Mouse (Mus musculus) spleen, adult 2 months (tissue): ENCODE measurements around the gene Myo10. TPM values are rescaled to one million over a fixed set of nuclear protein-coding genes. Genes with fewer than 3 reads are reported as not detected.

Source experiments
- DNase-seq, 2 experiments: peaks; one replicate each; pipeline versions ENCODE4 v3.0.0 to v3.0.0-alpha.2; 2012 to 2021; ENCODE audit warnings: low spot score in 2 of 2, low read depth in 1 of 2
- H3K27ac ChIP-seq: fragments of 200-500 bp; 2 replicates; pipeline ENCODE4 v1.5.1; 2012; ENCODE audit warnings: low read length, inconsistent platforms; ENCODE audit not compliant: insufficient read depth
- H3K27me3 ChIP-seq: fragments of 200-500 bp; 2 replicates; pipeline ENCODE4 v1.6.1; 2012; ENCODE audit warnings: mild to moderate bottlenecking, moderate library complexity, low read length, inconsistent platforms; ENCODE audit not compliant: control insufficient read depth, insufficient read depth
- H3K36me3 ChIP-seq: fragments of 200-500 bp; 2 replicates; pipeline ENCODE4 v1.6.1; 2012; ENCODE audit warnings: mild to moderate bottlenecking, low read length, inconsistent platforms; ENCODE audit not compliant: control insufficient read depth, insufficient read depth
- H3K4me1 ChIP-seq: fragments of 200-500 bp; 2 replicates; pipeline ENCODE4 v1.6.1; 2011; ENCODE audit warnings: inconsistent platforms; ENCODE audit not compliant: control insufficient read depth, insufficient read depth, insufficient read length
- H3K4me3 ChIP-seq: fragments of 200-500 bp; 2 replicates; pipeline ENCODE4 v1.5.1; 2011; ENCODE audit warnings: mild to moderate bottlenecking, inconsistent platforms; ENCODE audit not compliant: insufficient read depth, insufficient read length; ENCODE audit errors: extremely low read depth
- CTCF ChIP-seq: fragments of 200-500 bp; IDR thresholded peaks from 2 replicates; pipeline ENCODE4 v1.5.1; 2011; ENCODE audit warnings: mild to moderate bottlenecking, inconsistent platforms; ENCODE audit not compliant: insufficient read depth, insufficient read length, insufficient replicate concordance; ENCODE audit errors: extremely low read depth
- POLR2A ChIP-seq: fragments of 200-500 bp; IDR thresholded peaks from 2 replicates; pipeline ENCODE4 v1.6.1; 2011; ENCODE audit warnings: low read depth, low read length, inconsistent platforms
- WGBS: fragments of 180-500 bp; shearing (Covaris S2); methylation state at CpG from one replicate; pipeline ENCODE4 v1.1.7; 2018; 5-methylcytosine and 5-hydroxymethylcytosine counted together
- polyA plus RNA-seq: library from polyadenylated mRNA; depleted of rRNA; stranded (reverse); fragments of >200 nt; gene quantifications from 2 replicates; pipeline ENCODE4 v1.2.3, GENCODE M21; 2012

Gene Myo10
- polyA plus RNA-seq, 1 experiment: 14.6 TPM

GRCm38 (mm10) chr15:25809669-25810068 is 187.3 kb downstream of the Myo10 start:
- Histone ChIP-seq H3K4me3 (no peak overlapping the region), H3K27ac (no peak overlapping the region), H3K4me1 (peaks cover 4% of the 10 kb centered on the region; the same call in 1 of the 2 replicates), H3K27me3 (no peaks in the 10 kb centered on the region), H3K36me3 (no peaks in the 10 kb centered on the region)
- no peak for TF ChIP-seq POLR2A
- no peak for TF ChIP-seq CTCF
- no peak for DNase-seq
- 89% methylated on average over 6 of the region's 6 CpGs for WGBS

GRCm38 (mm10) chr15:25811834-25812250 is 189.5 kb downstream of the Myo10 start:
- Histone ChIP-seq H3K4me3 (peak overlapping the region; percentile 48; the same call in 1 of the 2 replicates), H3K27me3 (no peaks in the 10 kb centered on the region), H3K27ac (peak overlapping the region; percentile 72), H3K36me3 (no peaks in the 10 kb centered on the region), H3K4me1 (peaks cover 9% of the 10 kb centered on the region; the same call in 1 of the 2 replicates)
- 31% methylated on average over 11 of the region's 11 CpGs for WGBS
- peak; percentile 56 to 59 for DNase-seq
- TF ChIP-seq POLR2A (no peak), CTCF (peak; percentile 43; the same call in 1 of the 2 replicates)

- Histone ChIP-seq H3K4me1 (peaks cover 12% of the 10 kb centered on the region; the same call in 1 of the 2 replicates), H3K36me3 (no peaks in the 10 kb centered on the region), H3K27me3 (no peaks in the 10 kb centered on the region), H3K4me3 (peak overlapping the region; percentile 48; the same call in 1 of the 2 replicates), H3K27ac (peak overlapping the region; percentile 72)
- no peak for TF ChIP-seq POLR2A
- TF ChIP-seq CTCF: no peak
- WGBS: 26% methylated on average over 12 of the region's 12 CpGs
- DNase-seq: peak in 1 of 2 experiments; percentile 48
Observed at GRCm38 (mm10) chr15:25812479-25812878, 190.2 kb downstream of the Myo10 start.

- no peak for DNase-seq
- Histone ChIP-seq H3K4me1 (peaks cover 17% of the 10 kb centered on the region; the same call in 1 of the 2 replicates), H3K4me3 (no peak overlapping the region), H3K36me3 (no peaks in the 10 kb centered on the region), H3K27me3 (no peaks in the 10 kb centered on the region), H3K27ac (no peak overlapping the region)
- TF ChIP-seq CTCF: no peak
- TF ChIP-seq POLR2A: no peak
- WGBS: 87% methylated on average over 3 of the region's 3 CpGs
Observed at GRCm38 (mm10) chr15:25814535-25814934, 192.2 kb downstream of the Myo10 start.

- Histone ChIP-seq H3K27ac (peak overlapping the region; percentile 85), H3K4me1 (peaks cover 15% of the 10 kb centered on the region; the same call in 1 of the 2 replicates), H3K27me3 (no peaks in the 10 kb centered on the region), H3K36me3 (no peaks in the 10 kb centered on the region), H3K4me3 (no peak overlapping the region)
- TF ChIP-seq POLR2A: no peak
- TF ChIP-seq CTCF: no peak
- WGBS: 29% methylated on average over 2 of the region's 2 CpGs
- DNase-seq: peak in 1 of 2 experiments; percentile 53
Observed at GRCm38 (mm10) chr15:25817191-25817590, 194.9 kb downstream of the Myo10 start.

GRCm38 (mm10) chr15:25821981-25822380 is 199.7 kb downstream of the Myo10 start:
- Histone ChIP-seq H3K27me3 (no peaks in the 10 kb centered on the region), H3K4me1 (peaks cover 12% of the 10 kb centered on the region), H3K36me3 (no peaks in the 10 kb centered on the region), H3K27ac (no peak overlapping the region), H3K4me3 (no peak overlapping the region)
- no peak for TF ChIP-seq POLR2A
- no peak for TF ChIP-seq CTCF
- no peak for DNase-seq

GRCm38 (mm10) chr15:25822656-25823055 is 200.3 kb downstream of the Myo10 start:
- no peak overlapping the region for H3K27ac ChIP-seq
- WGBS: 55% methylated on average over 3 of the region's 3 CpGs

More at GRCm38 (mm10) chr15:25822656-25823055, 200.3 kb downstream of the Myo10 start:
- DNase-seq: no peak
- H3K4me1 ChIP-seq: peaks cover 15% of the 10 kb centered on the region
- no peaks in the 10 kb centered on the region for H3K36me3 ChIP-seq
- TF ChIP-seq POLR2A (no peak), CTCF (no peak)
- no peak overlapping the region for H3K4me3 ChIP-seq
- H3K27me3 ChIP-seq: no peaks in the 10 kb centered on the region
